Mouse (Mus musculus): Measurements from ENCODE around the gene Chmp2a.
"Not testable (repeated sequence)": the region's sequence is repeated elsewhere in the genome, so short reads cannot be mapped to it uniquely, and the experiment has no call there.

Gene Chmp2a

GRCm38 (mm10) chr7:13034148-13034977, at the start of gene Chmp2a:
TSS of gene Chmp2a (minus strand) at chr7:13034807.
- peak; percentile 98 for DNase-seq

GRCm38 (mm10) chr7:13072293-13072692, 37.7 kb upstream of the Chmp2a start:
- DNase-seq: no peak

DNA sequence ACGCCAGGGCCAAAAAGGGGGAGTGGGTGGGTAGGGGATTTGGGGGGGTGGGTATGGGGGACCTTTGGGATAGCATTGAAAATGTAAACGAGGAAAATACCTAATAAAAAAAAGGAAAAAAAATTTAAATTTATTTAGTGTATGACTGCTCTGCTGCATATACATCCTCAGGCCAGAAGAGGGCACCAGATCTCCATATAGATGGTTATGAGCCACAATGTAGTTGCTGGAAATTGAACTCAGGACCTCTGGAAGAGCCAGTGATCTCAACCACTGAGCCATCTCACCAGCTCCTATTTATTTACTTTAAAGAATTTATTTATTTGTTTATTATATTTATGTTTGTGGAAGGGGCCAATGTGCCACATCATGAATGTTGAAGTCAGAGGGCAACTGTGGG, 28.8 kb upstream of the Chmp2a start:
- DNase-seq: not testable (repeated sequence)

DNA sequence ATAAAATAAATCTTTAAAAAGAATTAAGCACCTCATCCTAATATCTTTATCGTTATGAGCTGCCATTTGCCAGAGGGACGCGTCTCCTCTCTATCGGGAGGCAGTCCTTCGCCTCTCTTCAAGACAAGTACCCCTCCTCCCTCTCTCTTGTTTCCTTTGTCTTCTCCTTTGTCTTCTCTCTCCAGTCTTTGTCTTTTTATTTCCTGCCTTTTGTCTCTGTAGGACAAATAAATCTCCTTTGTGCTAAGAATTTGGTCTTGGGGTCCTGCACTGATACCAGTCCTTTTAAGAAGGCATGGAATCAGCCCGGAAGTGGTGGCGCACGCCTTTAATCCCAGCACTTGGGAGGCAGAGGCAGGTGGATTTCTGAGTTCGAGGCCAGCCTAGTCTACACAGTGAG, 24.9 kb upstream of the Chmp2a start:
- DNase-seq: no peak

DNA sequence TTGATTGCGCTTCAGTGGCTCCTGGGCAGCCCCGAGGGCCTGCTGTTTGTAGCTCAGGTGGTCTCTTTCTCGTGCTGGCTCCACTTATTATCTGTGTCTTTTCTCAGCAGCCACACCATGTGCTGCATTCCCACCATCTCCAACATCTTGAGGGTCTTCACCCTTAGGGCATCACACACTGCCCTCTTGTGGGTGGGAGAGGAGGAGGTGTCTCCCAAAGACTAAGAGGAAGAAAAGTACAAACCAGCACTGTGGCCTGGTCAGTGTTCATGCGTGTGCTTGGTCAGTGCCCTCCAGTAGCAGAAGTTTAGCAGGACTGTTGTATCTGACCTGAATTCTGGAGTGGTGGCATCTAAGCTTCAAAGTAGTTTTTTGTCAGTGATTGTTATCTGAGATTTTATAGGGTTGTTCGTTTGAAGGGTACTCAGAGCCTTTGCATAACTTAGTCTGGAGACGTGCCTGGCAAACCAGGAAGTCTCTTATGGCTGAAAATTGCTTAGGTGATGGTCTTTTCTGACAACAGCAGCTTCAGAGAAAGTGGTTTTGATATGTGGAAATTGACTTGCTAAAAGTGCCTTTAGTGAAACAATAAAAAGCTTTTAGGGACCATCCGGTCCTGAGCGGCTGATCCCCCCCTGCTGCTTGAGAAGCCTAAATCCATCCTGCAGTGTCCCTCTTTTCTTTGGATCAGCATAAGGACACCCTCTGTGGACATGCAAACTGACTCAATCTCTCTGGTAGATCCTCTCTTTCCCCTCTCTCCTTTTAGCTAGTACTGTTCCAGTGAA, 22.5 kb upstream of the Chmp2a start:
- no peak for DNase-seq

DNA sequence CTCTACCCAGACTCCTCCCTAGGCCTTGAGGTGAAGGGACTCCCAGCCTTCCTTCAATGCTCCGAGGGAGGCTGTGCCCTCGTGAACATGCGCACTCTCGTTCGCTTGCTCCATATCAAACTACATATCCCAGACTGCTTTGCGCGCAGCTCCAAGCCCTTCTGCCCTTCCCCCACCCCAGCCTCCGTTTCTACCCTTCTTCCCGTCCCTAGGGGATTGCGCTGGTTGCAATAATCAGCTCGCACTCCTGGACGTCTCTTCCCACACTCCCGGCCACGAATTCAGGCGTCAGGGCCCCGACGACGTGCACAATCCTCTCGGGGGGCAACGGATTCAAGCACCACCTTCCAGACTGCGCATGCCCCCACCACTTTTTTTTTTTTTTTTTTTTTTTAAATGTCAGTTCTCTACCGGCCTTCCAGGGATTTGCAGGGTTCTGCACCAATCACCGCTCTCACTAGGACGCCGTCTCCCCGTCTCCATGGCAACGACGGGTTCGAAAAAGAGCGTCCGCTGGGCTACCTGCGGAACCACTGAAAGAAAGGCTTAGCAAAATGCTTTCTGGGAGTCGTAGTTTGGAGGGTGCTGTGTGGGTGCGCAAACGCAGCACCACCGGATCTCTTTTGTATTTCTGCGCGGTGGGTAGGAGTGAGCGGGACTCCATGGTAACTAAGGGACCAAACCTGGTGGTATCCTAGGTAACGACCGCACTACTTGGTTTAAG, 19.8 kb upstream of the Chmp2a start, which contains the start of gene Mzf1:
Gene Mzf1, minus strand, starts transcription at position 478 of the 724 bp plus-strand sequence.
- DNase-seq: peak; percentile 92

GRCm38 (mm10) chr7:13053961-13054286, 19.3 kb upstream of the Chmp2a start:
- no peak for DNase-seq

DNA sequence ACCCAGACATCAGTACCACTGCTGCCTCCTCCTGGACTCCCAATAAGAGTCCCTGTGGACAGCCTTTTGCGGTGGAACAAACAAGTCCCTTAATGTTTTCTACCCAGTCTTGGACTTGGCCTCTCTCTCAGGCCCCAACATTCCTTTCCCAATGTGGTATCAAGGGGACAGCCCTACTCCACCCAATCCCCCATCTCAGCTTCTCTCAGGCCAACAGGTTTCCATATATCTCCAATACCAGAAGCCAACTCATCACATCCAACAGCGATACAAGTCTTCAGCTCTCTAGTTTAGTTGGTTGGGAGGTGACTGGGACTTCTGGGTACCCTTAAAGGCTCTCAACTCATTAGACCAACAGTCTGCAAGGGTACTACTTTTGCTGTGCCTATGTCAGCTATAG, 18.9 kb upstream of the Chmp2a start:
- DNase-seq: no peak

DNA sequence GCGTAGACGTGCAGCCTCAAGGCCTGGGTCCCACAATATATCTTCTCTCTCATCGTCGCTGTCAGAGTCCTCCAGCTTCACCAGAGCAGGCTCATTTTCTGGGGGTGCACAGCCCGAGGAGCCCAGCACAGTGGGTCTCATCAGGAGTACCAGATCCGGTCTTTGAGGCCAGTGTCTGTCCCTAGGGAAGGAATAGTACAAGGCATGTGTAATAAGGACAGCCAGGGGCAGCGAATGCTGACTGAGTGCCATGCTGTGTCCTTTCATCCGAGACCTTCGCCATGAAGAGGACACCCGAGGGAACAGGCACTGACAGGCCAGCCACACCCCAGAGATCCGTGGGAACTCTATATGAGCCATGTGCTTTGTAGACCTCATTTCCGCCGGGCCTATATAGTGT, 18.4 kb upstream of the Chmp2a start:
- no peak for DNase-seq

- no peak for DNase-seq
These were observed 11.5 kb upstream of the Chmp2a start for GRCm38 (mm10) chr7:13046084-13046483.

DNA sequence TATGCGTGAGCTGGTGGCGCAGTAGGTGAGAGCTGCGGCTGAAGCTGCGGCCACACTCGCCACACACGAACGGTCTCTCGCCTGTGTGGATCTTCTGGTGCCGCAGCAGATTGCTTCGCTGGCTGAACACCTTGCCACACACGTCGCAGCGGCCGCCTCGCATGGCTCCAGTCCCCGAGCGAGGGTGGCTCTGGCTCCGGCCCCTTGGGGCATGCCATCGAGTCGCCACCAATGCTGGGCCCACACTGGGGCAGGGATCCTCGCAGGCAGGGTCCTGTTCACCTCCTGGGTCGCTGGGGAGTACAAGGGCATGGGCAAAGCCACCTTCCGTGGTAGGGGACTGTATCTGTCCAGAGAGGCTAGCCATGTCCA, 9.6 kb upstream of the Chmp2a start:
- no peak for DNase-seq

GRCm38 (mm10) chr7:13043445-13044253, 9.0 kb upstream of the Chmp2a start:
- peak; percentile 67 for DNase-seq

DNA sequence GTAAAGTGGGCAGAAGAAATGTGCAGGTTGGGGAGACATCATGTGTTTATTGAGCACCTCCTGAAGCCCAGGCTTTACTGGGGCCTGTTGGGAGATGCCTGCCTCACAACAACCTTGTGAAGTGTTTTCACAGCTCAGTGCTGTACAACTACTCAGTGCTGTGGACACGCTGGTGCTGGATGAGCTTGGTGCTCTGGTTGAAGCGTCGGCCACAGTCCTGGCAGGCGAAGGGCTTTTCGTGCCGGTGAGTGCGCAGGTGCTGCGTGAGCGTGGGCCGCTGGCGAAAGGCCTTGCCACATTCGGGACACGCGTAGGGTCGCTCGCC, 8.5 kb upstream of the Chmp2a start:
- DNase-seq: no peak

- no peak for DNase-seq
These were observed 7.9 kb upstream of the Chmp2a start for GRCm38 (mm10) chr7:13042511-13042910.

DNA sequence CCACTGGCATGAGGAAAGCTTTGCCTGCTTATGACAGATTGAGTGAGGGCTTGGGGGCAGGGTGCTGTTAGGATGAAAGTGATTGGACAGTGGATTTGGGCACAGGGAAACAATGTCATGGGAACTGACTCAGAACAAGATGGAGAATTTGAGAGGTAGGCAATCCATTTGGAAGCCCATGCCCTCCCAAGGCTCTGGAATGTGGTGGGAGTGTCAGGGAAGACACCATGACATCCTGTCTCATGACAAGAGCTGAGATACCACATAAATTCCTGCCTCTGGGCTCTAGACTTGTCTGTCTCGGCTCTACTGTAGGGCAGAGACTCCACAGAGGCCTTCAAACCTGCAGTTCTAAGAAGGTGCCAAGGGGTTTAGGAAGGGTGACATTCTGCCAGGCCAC, 6.6 kb upstream of the Chmp2a start:
- DNase-seq: no peak

DNA sequence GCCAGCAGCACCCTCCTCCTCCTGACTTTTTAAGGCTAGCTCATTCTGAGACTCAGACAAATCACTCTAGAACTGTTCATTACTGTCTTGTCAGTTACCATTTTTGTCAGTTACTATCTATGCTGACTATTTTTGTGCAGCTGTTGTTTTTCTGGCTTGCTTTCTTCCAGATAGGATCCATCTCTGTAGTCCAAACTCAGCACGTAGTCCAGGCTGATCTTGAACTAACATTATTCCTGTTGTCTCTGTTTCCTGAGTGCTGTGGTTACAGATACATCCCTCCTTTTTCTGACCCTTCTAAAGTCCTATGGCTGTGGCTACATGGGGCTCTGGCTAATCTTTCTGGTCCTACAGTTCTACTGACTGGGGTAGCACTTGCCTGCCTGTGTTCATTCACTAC, 4.6 kb upstream of the Chmp2a start:
- DNase-seq: no peak

GRCm38 (mm10) chr7:13038621-13039169, 4.1 kb upstream of the Chmp2a start:
- no peak for DNase-seq

DNA sequence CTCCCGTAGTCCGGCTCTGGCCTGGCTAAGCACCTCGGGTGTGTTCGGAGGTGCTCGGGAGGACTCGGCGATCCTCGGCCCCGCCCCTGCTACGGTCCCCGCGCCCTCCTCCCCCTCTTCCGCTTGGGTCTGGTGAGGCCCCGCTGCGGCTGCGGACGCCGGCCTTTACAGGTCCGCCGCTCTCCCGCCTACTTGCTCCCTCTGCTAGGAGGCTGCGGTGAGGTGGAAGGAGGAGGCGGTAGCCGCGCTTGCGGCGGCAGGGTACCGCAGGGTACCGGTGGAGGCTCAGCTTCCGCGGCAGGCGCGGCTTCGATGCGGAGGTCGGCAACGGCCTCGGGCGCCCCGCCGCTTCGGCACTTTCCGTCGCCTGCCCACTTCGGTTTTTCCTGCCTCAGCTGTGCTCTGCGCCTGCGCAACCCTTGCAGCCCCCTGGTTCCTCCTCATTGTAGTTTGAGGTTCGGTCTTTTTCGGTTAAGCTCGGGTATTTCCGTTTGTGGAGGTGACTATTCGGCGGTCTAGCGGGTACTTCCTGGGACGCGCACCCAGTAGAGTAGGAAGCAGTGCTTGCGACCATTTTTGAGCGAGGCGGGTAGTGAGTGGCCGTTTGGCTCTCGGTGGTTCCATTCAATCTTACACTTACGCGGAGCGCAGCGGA, 3.4 kb upstream of the Chmp2a start, which contains the start of gene Ube2m:
Gene Ube2m, minus strand, starts transcription at position 375 of the 655 bp plus-strand sequence.
- peak; percentile 100 for DNase-seq

DNA sequence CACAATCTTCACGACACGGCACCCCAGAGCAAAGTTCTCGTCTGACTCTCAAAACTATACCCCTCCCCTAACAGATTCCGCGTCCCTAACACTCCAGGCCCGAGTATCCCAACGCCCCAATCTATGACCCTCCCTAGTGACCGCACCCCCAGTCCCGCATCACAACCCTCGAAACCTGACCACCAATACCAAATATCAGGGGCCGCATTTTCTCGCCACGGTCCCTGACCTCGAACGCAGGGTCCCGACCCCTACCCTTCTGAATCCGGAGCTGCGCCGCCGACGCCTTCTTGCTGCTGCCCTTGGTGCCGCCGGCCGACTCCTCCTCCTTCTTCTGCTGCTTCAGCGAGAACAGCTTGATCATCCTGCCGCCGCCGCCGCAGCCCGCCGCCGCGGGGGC, 2.8 kb upstream of the Chmp2a start:
- DNase-seq: peak; percentile 66

GRCm38 (mm10) chr7:13036806-13037205, 2.2 kb upstream of the Chmp2a start:
- DNase-seq: no peak

DNA sequence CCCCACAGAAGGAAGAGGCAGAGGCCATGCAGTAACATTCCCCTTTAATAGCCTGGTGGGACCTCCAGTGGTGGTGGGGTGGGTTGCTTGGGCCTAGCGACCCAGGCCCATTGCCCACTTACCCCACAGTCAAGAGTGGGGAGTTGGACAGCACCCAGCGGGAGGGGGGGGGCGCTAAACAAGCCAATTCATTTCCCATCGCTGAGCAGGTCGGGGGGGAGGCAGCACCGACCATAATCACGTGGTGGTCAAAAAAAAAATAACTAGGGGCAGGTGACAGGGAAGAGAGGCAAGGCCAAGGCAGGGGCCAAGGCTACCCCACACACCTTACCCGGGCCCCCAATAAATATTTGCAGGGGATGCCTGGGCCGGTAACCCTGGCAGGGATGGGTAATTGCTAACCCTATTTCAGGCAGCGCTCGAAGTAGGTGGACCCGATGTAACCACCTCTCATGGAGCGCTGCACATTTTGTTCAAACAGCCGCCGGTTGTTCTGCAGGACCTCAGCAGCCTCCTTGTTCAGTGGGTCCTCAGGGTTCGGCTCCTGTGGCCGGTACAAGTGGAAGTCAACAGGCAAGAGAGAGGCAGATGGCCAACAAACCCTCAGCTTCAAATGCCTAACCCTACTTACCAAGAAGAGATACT, 726 bp upstream of the Chmp2a start:
- peak; percentile 54 for DNase-seq
